Mouse (Mus musculus): ENCODE measurements around the gene Oog1.
"Not testable (repeated sequence)": the region's sequence is repeated elsewhere in the genome, so short reads cannot be mapped to it uniquely, and the experiment has no call there.

- not testable (repeated sequence) for TF ChIP-seq CTCF (IDR thresholded peaks at IDR 0.05; ENCODE audit: control insufficient read depth, insufficient read depth, insufficient read length); MYOD1 (IDR thresholded peaks at IDR 0.05; ENCODE audit: control insufficient read depth, insufficient read length, low read depth); MYOG (IDR thresholded peaks at IDR 0.05; ENCODE audit: control insufficient read depth, extremely low read depth, insufficient read length); FOSL1 (IDR thresholded peaks at IDR 0.05; ENCODE audit: insufficient read depth, low read length, poor library complexity, severe bottlenecking); USF1 (IDR thresholded peaks at IDR 0.05; ENCODE audit: low read depth); CEBPB (IDR thresholded peaks at IDR 0.05; ENCODE audit: low read depth)
Measured at GRCm38 (mm10) chr12:87644520-87644919, 42.0 kb downstream of the Oog1 start, which contains the start of gene Gm16381.
